Mouse (Mus musculus): ENCODE measurements around the gene Tpsg1.

The Tpsg1 gene

DNA sequence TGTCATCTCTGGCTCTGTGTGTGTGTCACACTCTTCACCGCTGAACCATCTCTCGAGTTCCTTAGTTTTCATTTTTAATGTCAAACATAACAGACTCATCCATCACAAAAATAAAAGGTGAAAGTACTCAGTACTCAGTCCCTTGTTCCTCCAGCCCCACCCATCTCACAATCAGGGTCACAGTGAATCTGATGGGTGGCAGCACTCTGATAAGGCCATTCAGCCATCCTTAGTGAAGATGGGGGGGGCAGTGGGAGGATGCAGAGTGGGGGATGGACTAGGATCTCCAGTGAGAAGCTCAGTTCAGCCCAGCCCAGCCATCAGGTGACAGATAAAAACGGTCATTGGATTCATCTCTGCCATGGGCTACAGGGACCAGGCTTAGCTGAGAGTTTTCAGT lies at the start of gene Tpsg1:
TSS of gene Tpsg1 (plus strand) at position 301 of the 400 bp plus-strand sequence.
- no peak for DNase-seq (ENCODE audit: low spot score in 2 of 2)

DNA sequence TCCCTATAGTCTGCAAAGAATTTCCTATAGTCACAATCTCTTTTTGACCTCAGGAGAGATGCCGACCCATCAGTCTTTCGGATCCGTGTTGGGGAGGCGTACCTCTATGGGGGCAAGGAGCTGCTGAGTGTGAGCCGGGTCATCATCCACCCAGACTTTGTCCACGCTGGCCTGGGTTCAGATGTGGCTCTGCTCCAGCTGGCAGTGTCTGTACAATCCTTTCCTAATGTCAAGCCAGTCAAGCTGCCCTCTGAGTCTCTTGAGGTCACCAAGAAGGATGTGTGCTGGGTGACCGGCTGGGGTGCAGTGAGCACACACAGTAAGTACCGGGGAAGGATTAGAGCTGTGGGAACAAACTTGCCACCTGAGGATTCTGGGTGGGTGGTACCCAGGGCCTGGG lies 48.3 kb upstream of the Tpsg1 start:
- DNase-seq (ENCODE audit: low spot score in 2 of 2), result no peak

DNA sequence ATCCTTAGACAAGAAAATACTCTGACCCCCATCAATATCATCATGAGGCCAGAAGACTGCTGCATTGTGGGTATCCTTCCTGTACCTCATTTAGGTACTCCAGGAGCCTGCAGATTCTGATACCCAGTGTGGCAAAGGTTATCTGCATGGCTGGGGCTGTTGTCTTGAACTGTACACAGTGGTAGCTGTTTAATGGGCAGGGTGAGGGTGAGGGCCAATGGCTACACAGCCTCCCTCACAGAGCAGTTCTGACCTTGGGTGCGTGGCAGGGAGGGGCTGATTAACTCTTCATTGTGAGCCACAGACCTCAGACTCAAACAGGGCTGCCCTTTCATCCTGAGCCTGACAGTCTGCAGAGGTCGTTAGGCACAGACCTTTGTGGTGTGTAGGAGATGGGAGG lies 46.1 kb upstream of the Tpsg1 start:
- no peak for DNase-seq (ENCODE audit: low spot score in 2 of 2)

DNA sequence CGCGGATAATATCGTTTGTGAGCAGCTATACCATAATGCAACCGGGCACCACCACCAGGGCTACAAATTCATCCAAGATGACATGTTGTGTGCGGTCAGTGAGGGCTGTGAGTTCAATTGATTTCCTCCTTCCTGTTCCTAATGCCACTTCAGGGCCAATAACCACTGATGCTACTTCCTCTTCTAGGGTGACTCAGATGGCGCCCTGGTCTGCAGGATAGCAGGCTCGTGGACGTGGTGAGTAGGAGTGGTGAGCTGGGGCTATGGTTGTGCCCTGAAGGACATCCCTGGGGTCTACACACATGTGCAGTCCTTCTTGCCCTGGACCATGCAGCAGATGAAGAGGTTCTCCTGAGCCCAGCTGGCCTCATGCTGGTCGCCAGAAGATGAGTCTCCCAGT lies 36.8 kb upstream of the Tpsg1 start:
- no peak for DNase-seq (ENCODE audit: low spot score in 2 of 2)

DNA sequence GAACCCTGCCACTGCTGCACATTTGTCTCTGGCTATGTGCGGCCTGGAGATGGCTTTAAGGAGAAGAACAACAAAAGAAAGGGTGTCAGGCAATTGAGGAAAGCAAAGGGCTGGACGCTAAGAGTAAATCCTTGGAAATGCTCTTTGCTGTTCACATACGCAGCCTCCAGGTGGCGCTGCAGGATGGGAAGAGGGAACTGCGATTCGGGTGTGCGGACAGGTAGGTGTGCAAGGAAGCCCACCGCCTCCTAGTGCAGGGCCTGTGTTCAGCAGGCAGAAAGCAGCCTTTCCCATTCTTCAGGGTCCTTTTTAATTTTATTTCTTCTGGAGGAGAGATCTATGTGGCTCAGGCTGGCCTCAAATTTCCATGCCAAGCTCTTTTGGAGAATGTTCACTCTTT lies 35.1 kb upstream of the Tpsg1 start:
- peak in 1 of 2 experiments; percentile 2 for DNase-seq (ENCODE audit: low spot score in 2 of 2)

DNA sequence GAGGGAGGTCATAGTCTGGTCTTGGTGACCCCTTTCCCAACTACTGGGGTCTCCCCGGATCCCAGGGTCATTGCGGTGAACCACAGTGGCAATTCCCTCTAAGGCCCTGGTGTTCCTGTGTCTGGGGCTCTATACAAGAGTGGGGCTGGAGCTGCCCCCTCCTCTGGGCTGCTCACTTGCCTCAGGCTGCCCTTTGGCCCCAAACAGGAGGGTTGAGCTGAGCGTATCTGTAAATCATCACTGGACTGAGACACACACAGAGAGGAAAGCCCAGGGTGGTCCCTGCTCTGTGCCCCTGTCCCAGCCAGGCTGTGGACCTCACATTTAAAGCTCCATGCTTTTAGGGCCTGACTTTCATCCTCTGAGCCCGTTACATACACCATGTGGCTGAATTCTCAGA lies 30.9 kb upstream of the Tpsg1 start:
- DNase-seq (ENCODE audit: low spot score in 2 of 2), result no peak

DNA sequence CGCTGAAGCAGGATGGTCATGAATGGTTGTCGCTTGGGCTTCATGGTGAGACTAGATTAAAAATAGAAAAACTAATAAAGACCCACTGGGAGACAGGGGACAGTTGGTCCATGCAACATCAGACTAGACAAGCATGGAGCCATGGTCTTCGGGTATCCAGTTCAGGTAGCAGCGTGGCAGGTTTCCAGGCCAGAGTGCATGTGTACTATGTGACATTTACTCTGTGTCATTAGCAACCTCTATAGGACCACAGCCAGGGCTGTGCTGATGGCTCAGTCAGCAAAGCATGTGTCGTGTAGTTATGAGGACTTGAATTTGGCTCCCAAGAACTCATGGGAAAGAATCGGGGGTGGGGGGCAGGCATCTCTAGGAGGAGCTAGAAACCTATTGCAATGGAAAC lies 29.1 kb upstream of the Tpsg1 start:
- no peak for DNase-seq (ENCODE audit: low spot score in 2 of 2)

DNA sequence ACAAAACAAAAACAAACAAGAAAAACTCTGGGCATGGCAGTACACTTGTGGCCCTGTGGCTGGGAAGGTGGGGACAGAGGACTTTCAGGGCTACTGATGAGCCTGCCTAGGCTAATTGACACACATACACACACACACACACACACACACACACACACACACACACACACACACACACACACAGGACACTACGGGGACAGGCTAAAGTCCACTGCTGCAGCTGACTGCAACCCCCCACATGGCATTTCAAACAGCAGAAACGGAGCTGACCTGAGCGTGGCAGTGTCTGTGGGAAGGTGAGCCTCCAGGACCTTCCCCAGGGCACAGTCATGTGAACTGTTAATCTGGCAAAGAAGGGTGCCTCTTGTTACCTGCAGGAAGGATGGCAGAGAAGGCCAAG lies 27.6 kb upstream of the Tpsg1 start:
- DNase-seq (ENCODE audit: low spot score in 2 of 2), result no peak

DNA sequence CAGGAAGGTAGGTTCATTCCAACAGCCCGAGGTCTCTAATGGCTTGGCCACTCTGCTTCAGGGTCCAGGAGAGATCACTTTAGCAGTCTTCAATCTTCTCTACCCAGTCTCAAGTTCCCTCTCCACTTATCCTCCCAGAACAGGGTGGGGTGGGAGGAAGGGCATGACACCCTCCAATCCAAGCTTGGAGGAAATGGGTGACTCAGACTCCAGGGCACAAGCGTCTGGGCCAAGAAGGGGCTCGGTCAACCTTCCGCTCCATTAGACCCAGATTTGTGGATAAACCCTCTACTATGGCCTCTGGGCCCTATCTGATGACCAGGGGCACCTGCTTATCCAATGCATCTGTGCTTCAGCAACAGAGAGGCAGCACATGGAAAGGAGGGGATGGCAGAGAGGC lies 23.6 kb upstream of the Tpsg1 start, which contains the start of gene Tpsab1:
TSS of gene Tpsab1 (minus strand) at position 101 of the 400 bp plus-strand sequence.
- DNase-seq (ENCODE audit: low spot score in 2 of 2), result no peak

DNA sequence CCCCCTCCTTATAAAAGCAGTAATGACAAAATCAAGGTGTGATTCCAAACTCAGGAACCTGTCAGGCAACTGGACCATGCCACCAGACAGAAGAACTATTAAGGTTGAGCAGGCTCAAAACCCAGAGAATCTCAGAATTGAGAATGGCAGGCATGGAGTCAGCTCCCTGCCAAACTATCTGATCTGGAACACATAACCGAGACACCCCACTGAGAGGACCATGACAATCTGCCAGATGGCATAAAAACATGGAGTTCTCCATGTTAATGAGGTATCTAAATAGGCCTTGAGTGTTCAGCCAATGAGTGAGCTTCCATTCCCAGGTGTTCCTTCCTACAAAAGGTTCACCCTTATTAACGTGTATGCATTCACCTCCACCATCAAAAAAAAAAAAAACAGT lies 7.8 kb upstream of the Tpsg1 start:
- no peak for DNase-seq (ENCODE audit: low spot score in 2 of 2)

DNA sequence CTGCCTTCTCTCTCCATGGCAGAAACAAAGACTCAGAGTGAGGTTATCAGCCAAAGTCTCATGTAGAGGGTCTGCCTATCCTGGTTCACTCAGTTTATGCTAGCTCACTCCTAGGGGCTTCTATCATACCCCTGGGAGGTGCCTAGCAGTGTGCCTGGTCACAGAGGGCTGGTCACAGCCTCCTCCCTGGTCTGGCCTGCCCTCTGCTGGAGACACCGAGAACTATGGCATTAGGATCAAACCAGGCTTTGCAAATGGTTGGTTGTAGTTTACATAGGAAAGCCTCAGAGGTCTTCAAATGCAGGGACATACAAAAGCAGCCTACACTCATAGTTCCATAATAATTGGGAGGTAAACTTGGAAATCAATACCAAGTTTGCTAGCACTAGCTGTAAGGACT lies 5.3 kb upstream of the Tpsg1 start:
- DNase-seq (ENCODE audit: low spot score in 2 of 2), result no peak

DNA sequence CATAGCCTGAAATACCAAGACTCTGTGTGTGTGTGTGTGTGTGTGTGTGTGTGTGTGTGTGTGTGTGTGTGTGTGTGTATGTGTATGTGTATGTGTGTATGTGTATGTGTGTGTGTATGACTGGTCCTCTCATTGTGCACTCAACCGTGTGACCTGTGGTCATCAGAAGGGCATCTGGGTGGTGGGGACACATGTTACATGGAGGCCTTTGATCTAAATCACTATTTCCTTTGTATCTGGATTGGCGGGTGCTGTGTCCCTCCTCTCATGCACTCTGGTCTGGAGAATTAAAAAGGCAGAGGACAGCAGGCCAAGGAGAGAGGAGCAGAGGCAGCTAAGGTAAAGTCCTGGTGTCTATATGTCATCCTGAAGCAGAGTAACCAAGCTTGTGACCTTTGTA lies 3.1 kb upstream of the Tpsg1 start, which contains the start of gene Tpsb2:
TSS of gene Tpsb2 (plus strand) at position 301 of the 400 bp plus-strand sequence.
- DNase-seq (ENCODE audit: low spot score in 2 of 2), result no peak

DNA sequence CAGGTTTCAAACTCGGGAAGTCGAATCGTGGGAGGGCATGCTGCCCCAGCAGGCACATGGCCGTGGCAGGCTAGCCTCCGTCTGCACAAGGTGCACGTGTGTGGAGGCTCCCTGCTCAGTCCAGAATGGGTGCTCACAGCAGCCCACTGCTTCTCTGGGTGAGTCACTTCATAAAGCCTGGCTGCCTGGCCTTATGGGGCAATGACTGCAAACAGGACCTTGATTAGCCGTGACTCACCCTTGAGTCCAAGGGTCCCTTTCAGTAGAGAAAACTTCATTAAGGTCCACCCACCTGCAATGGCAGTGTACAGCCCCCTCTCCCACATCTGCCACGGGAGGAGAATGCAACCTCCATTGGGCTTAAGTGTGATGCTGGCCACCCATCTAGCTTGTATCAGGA lies 3.4 kb downstream of the Tpsg1 start:
- no peak for DNase-seq (ENCODE audit: low spot score in 2 of 2)

DNA sequence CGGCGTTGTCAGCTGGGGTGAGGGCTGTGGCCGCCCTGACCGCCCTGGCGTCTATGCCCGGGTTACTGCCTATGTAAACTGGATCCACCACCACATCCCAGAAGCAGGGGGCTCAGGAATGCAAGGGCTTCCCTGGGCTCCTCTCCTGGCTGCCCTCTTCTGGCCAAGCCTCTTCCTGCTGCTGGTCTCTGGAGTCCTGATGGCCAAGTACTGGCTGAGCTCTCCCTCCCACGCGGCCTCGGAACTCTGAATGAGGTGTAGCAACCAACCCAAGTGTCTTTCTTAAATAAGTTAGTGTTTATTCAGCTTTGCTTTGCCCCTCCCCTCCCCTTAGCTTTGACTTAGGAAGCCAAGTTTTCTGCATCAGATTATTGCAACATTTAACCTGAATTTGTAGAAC lies 4.9 kb downstream of the Tpsg1 start:
- no peak for DNase-seq (ENCODE audit: low spot score in 2 of 2)

DNA sequence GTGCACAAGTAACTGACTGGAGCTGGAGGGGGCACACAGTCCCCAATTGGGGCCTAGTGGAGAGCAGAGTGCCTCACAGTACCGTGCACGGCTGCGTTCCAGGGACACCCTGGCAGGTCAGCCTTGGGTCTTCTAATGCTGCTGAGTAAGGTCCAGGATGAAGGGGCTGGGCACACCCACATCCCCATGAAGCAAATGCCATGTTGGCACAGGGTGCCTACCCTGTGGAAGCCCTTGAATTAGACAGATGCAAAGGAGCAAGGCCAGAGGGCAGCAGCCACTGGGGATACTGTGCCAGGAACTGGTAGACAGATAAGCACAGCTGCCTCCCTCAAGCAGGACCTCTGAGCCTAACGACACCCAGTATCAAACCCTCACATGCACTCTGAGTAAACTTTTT lies 25.5 kb downstream of the Tpsg1 start:
- DNase-seq (ENCODE audit: low spot score in 2 of 2), result no peak

DNA sequence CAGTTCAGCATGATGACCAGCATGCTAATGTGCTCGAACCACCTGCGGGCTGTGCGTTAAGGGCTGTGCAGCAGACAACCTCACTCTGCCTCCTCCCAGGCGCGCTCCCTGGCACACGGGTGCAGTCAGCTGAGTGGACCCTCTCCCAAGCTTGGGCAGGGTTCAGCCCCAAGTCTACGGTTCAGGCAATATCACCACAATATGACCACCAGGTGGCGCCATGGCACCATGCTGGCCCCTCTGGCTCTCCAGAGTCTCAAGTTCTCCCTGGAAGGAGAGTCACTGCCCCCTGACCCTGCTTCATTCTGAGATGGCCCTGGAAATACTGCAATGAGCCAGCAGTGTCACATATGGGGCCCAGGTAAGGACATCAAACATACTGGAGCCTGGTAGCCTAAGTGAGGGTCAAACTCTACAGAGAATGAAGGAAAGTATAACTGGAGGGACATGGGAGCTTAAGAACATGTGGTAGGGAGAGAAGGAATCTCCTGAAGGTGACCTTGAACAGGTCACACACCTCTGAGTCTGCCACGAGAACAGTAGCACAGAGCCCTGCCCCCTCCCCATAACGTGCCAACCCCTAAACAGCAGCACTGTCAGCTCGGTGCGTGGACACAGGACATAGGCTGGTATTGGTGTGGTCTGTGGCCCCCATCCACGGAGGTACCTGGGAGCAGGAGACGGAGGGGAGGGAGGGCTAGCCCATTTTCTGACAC lies 28.9 kb downstream of the Tpsg1 start:
- DNase-seq (ENCODE audit: low spot score in 2 of 2), result peak in 1 of 2 experiments; percentile 48

DNA sequence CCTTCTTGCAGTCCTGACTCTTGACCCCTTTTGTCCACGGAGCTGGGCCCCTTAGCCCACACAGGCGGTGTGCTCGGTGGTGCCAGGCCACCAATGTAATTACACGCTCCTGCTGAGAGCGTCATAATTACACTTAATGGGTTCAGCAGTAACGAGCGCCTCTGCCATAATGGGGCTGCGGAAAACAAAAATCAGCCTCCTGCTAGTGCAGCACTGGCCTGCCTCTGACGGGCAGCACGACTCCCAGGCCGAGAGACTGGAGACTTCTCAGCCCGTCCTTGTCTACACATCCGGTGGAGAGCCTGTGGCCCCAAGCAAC lies 29.4 kb downstream of the Tpsg1 start:
- DNase-seq (ENCODE audit: low spot score in 2 of 2), result no peak

DNA sequence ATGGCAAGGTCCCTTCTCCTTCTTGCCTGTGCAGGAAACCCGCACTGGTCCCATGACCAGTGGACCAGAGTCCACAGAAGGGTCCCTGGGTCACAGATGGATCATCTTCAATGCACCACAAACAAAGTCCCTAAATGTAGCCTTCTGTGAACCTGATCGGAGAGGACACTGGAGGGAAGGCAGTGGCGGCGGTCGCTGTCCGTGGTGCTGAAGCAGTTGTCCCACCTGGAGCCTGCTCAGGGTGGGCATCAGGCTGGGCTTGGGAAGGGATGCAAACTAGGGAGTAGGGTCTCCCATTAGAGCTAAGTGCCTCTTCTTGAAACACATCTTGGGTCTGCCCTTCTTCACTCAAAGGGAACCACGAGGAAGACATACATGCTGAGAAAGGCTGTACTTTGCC lies 31.4 kb downstream of the Tpsg1 start:
- no peak for DNase-seq (ENCODE audit: low spot score in 2 of 2)

DNA sequence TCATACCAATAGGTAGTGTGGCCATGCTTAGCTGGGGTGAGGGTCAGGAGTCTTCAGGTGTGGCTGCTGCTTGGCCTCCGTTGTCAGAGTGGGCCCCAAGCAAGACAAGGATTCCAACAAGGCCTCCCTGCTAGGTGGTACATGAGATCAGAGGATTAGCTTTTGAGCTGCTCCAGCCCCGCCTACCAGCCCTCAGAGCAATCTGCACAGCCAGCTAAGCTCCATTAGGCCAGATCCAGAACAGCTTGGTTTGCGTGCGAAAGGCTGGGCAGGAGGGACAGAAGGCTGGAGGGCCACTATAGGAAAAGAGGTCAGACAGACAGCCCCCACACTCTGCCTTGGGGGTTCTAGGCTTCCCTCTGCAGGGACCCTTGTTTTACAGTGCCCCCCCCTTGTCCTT lies 32.4 kb downstream of the Tpsg1 start:
- no peak for DNase-seq (ENCODE audit: low spot score in 2 of 2)

DNA sequence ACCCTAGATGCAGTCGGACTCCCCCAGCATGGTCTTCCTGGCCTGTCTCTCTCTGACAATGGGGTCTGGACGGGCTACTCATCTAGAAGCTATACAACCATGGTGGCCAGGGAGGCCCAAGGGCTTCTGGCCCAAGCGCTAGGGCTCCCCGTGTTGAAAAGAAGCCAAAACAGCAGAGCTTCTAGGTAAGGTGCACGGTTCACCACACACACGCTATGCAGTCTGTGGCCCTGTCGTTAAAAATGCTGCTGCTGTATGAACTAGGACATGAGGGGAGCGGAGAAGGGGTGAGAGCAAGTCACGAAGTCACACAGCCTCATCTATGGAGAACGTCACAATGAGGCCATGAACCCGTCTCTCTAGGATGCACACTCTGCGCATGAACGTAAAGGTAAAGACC lies 33.2 kb downstream of the Tpsg1 start:
- DNase-seq (ENCODE audit: low spot score in 2 of 2), result no peak

DNA sequence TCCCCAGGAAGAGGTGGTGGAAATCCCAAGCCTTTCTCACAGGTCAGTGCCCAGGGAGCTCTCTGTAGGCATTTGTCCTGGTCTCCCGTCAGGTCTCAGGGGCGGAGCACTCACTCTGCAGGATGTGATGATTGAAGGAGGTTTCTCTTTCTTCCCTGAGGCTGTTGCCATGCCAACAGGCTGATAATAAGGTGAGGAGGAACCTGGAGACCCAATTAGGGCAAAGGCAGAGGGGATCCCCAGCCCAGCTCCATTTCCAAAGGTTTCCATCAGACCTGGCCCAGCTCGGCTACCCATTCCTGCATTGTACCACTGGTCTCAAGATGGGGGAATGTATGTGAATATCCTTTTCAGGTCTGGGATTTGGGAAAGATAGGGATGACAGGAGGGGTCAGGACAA lies 35.1 kb downstream of the Tpsg1 start:
- DNase-seq (ENCODE audit: low spot score in 2 of 2), result no peak

DNA sequence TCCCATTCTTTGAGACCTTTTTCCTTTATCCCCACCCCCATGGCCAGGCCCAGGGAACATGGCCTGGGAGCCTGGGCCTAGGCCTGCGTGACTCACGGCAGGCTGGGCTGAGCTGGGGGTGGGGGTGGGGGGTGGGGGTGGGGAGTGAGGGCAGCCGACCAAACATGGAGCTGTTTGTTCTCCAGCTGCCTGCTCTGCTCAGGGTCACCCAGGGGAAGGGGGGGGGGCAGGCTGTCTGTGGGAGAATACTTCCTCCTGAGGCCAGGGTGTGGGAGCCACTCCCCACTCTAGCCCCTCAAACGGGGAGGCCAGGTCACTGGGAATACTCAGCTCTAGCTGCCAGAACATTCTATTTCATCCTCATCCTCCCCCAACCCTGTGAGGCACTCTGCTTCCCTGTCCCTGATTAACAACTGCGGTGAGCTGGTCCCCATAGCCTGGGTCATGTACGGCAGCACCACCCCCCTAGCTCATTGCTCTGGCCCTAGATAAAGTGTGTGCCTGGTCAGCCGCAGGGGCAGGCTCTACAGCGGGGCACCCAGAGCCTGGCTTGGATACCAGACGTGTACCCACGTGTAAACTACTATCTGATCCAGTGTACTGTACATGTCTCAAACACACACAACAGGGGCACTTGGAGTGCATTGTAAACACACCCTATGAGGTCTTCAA lies 36.3 kb downstream of the Tpsg1 start:
- DNase-seq (ENCODE audit: low spot score in 2 of 2), result no peak

DNA sequence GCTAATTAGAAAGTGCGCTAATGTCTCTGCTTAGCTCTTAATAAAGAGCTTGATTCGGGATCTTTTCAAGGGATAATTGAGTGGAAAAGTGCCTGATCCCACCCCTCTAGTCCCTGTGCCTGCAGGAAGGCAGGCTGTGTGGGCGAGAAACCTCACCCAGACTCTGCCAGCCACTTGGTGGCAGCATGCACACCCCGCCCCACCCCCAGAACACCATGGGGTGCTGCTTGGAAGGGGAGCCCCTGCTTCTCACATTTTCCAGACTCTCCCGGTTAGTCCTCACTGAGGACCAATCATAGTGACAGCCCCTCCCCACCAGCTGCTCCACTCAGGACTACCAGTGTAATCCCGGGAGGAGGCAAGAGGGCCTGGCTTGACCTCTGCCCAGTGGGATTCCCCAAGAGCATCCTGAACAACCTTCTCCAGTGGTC lies 37.0 kb downstream of the Tpsg1 start:
- no peak for DNase-seq (ENCODE audit: low spot score in 2 of 2)

DNA sequence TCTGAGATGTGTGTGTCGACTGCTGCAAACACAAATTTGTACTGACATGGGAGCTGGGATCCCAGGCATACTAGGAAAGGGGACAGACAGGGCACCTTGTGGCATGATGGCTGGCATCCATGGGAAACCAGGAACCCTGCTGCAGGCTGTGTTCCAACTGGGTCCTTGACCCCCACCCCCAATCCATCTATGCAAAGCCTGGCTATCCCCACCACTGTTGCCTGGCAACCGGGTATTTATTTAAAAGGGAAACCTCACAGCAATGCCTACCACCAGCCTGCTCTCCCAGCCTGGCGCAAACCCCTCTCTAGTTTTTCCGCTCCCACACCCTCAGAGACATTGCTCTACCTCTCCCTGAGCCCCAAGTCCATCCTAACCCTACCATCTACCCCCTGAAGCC lies 38.3 kb downstream of the Tpsg1 start:
- DNase-seq (ENCODE audit: low spot score in 2 of 2), result no peak
